Mouse (Mus musculus): ENCODE data around the gene Tmem121. TPM values are rescaled to one million over a fixed set of nuclear protein-coding genes. Genes with fewer than 3 reads are reported as not detected.
A peak's percentile ranks its signal among the peaks of the same experiment; 100 is the strongest.
"Not testable (repeated sequence)": the region's sequence is repeated elsewhere in the genome, so short reads cannot be mapped to it uniquely, and the experiment has no call there.

The Tmem121 gene
- polyA plus RNA-seq, 1 experiment: 8.3 TPM

DNA sequence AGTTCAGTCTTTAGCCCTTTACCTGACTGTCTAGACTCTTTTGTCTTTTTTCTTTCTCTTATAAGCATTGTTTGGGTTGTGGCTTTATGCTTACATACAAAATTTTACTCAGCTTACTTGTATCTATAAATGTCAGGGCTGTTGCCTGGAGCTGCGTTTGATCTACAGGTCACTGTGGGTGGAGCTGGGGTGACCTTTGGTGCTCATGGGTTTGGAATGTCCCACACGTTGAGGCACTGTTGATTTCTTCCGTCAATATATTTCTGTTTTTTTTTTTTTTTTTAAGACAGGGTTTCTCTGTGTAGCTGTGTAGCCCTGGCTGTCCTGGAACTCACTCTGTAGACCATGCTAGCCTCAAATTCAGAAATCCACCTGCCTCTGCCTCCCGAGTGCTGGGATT is 4.7 kb upstream of the Tmem121 start:
- H3K4me1 ChIP-seq (ENCODE audit: control insufficient read depth, insufficient read depth, low read length): no peaks in the 10 kb centered on the region
- TF ChIP-seq CTCF (IDR thresholded peaks at IDR 0.05; ENCODE audit: borderline replicate concordance, insufficient read depth, low read length) (no peak), POLR2A (IDR thresholded peaks at IDR 0.05; ENCODE audit: low read depth, low read length) (no peak)
- no peak overlapping the region for H3K4me3 ChIP-seq (ENCODE audit: insufficient read depth, low read length)
- H3K27ac ChIP-seq (ENCODE audit: insufficient read depth, low read length): no peak overlapping the region

DNA sequence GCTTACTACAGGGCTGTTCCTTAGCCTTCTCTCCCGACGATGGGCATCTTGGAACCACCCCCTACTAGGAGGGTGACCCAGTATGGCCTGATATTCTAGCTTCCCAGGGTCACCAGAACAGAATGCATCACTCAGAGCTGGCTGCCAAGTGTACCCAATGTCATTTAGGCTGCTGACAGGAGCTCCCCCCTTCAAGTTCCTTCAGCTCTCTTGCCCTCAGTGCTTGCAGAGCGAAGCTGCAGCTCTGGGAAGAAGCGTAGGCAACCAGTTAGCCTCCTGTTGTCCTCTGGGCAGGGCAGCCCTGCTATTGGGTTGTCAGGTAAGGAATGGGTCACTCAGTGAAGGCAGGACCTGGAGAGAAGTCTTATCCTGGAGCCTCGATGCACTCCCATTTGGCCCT is 785 bp upstream of the Tmem121 start:
- TF ChIP-seq CTCF (IDR thresholded peaks at IDR 0.05; ENCODE audit: borderline replicate concordance, insufficient read depth, low read length) (no peak), POLR2A (IDR thresholded peaks at IDR 0.05; ENCODE audit: low read depth, low read length) (no peak)
- H3K4me3 ChIP-seq (ENCODE audit: insufficient read depth, low read length): no peak overlapping the region
- H3K4me1 ChIP-seq (ENCODE audit: control insufficient read depth, insufficient read depth, low read length): no peaks in the 10 kb centered on the region; the same call in 1 of the 2 replicates
- H3K27ac ChIP-seq (ENCODE audit: insufficient read depth, low read length): no peak overlapping the region

DNA sequence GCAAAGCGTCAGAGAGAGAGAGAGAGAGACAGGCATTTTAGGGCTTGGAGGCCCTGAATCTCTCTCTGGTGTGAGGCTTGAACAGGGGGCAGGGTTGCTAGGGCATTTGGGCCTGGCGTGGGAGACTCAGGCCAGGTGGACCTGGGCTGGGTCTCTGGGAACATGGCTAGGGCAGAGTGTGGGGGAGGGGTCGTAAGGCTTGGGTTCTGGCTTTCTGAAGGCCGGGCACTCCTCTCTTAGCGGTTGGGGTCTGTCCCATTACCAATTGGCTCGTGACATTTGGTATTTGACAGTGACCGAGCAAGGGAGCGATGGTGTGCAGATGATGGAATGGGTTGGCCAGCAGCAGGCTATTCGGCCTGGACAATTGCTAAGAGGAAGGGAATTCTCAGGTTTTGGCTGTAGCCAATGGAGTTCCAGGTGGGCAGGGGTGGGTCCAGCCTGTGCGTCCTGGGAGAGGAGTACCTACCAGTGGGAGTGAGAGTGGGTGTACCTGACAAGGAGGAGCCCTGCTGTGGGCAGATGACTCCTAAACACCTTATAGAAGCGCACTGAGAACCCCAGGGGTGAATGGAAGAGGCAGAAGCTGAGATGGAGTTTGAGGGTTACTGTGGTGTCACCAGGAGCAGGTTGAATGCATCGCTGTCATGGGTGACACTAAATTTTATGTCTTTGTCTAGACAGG is 738 bp downstream of the Tmem121 start:
- TF ChIP-seq CTCF (IDR thresholded peaks at IDR 0.05; ENCODE audit: borderline replicate concordance, insufficient read depth, low read length) (no peak), POLR2A (IDR thresholded peaks at IDR 0.05; ENCODE audit: low read depth, low read length) (no peak)

DNA sequence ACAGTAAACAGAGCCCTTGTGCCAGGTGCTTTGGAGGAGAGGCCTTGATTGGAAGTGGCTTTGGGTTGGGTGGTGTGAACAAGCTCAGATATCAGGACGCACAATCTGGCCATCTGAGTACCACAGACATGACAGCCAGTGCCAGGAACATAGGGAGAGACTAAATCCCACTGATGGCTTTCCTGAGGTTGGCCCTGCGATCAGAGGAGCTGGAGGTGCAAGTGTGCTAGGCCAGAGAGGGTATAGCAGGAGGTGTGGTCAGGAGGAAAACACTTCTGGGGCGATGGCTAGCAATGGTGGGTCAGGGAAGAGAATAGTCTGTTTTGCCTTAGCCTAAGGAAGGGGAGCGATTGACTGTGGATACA is 1.3 kb downstream of the Tmem121 start:
- H3K4me3 ChIP-seq (ENCODE audit: insufficient read depth, low read length): peak overlapping the region; percentile 21; the same call in 1 of the 2 replicates
- TF ChIP-seq POLR2A (IDR thresholded peaks at IDR 0.05; ENCODE audit: low read depth, low read length) (no peak), CTCF (IDR thresholded peaks at IDR 0.05; ENCODE audit: borderline replicate concordance, insufficient read depth, low read length) (no peak)
- H3K27ac ChIP-seq (ENCODE audit: insufficient read depth, low read length): no peak overlapping the region
- H3K4me1 ChIP-seq (ENCODE audit: control insufficient read depth, insufficient read depth, low read length): no peaks in the 10 kb centered on the region; the same call in 1 of the 2 replicates

More for the DNA sequence above, 738 bp downstream of the Tmem121 start:
- no peaks in the 10 kb centered on the region; the same call in 1 of the 2 replicates for H3K4me1 ChIP-seq (ENCODE audit: control insufficient read depth, insufficient read depth, low read length)
- no peak overlapping the region for H3K27ac ChIP-seq (ENCODE audit: insufficient read depth, low read length)
- peak overlapping the region; percentile 64 for H3K4me3 ChIP-seq (ENCODE audit: insufficient read depth, low read length)

DNA sequence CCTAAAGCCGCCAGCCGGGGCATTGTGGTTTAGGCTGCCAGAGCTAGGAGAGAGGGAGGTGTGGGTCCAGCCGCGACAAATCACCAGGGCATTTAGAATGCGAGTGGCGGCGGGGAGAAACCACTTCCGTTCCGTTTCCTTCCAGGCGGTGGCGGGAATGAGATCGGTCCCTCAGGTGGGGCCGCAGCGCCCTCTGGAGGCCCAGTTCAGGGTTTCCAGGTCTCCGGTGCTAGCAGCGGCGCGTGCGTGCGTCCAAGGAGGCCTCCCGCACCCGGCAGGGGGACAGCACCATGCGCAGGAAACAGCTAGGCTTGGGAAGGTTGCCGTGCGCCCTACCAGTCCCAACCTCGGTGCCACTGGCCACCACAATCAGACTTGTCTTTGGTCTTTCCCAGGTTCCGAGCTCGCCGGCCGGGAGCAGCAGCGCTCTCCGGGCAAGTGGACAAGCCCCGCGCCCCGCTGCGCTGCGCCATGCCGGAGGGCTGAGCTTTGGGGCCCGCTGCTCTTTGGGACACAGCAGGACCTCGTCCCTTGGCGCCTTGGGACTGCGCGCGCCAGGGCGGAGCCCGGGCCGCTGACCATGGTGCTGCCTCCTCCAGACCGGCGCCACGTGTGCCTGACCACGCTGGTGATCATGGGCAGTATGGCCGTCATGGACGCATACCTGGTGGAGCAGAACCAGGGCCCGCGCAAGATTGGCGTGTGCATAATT is 2.0 kb downstream of the Tmem121 start:
- Histone ChIP-seq H3K4me3 (ENCODE audit: insufficient read depth, low read length) (peak overlapping the region; percentile 21), H3K4me1 (ENCODE audit: control insufficient read depth, insufficient read depth, low read length) (no peaks in the 10 kb centered on the region; the same call in 1 of the 2 replicates), H3K27ac (ENCODE audit: insufficient read depth, low read length) (no peak overlapping the region)
- TF ChIP-seq POLR2A (IDR thresholded peaks at IDR 0.05; ENCODE audit: low read depth, low read length) (no peak), CTCF (IDR thresholded peaks at IDR 0.05; ENCODE audit: borderline replicate concordance, insufficient read depth, low read length) (peak; percentile 48)

DNA sequence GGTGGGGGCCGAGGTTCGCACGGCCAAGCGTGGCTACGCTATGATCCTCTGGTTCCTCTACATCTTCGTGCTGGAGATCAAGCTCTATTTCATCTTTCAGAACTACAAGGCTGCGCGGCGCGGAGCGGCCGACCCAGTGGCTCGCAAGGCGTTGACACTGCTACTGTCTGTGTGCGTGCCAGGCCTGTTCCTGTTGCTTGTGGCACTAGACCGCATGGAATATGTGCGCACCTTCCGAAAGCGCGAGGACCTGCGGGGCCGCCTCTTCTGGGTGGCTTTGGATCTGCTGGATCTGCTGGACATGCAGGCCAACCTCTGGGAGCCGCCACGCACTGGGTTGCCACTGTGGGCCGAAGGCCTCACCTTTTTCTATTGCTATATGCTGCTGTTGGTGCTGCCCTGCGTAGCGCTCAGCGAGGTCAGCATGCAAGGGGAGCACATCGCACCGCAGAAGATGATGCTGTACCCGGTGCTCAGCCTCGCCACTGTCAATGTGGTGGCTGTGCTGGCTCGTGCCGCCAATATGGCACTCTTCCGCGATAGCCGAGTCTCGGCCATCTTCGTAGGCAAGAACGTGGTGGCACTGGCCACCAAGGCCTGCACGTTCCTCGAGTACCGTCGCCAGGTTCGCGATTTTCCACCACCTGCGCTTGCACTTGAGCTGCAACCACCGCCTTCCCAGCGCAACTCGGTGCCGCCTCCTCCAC is 2.8 kb downstream of the Tmem121 start:
- no peak overlapping the region for H3K27ac ChIP-seq (ENCODE audit: insufficient read depth, low read length)
- no peak for TF ChIP-seq POLR2A (IDR thresholded peaks at IDR 0.05; ENCODE audit: low read depth, low read length)
- no peak for TF ChIP-seq CTCF (IDR thresholded peaks at IDR 0.05; ENCODE audit: borderline replicate concordance, insufficient read depth, low read length)
- no peak overlapping the region for H3K4me3 ChIP-seq (ENCODE audit: insufficient read depth, low read length)
- H3K4me1 ChIP-seq (ENCODE audit: control insufficient read depth, insufficient read depth, low read length): no peaks in the 10 kb centered on the region; the same call in 1 of the 2 replicates

DNA sequence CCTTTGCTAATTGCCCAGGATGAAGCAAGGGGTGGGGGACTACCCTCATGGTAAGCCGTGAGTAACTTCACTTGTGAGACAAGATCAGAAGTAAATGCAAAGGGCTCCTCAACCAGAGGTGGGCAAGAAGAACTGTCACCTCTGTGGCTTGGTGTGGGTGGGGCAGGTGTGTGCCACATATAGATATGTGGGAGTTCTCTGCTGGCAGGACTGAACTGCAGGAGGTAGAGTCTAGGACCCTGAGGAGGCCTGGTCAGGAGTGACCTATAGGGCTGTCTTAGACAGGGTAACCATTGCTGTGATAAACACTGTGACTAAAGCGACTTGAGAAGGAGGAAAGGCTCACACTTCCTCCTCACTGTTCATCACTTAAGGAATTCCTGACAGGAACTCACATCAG is 7.7 kb downstream of the Tmem121 start:
- Histone ChIP-seq H3K4me3 (ENCODE audit: insufficient read depth, low read length) (no peak overlapping the region), H3K27ac (ENCODE audit: insufficient read depth, low read length) (no peak overlapping the region)
- no peak for TF ChIP-seq POLR2A (IDR thresholded peaks at IDR 0.05; ENCODE audit: low read depth, low read length)
- no peak for TF ChIP-seq CTCF (IDR thresholded peaks at IDR 0.05; ENCODE audit: borderline replicate concordance, insufficient read depth, low read length)

DNA sequence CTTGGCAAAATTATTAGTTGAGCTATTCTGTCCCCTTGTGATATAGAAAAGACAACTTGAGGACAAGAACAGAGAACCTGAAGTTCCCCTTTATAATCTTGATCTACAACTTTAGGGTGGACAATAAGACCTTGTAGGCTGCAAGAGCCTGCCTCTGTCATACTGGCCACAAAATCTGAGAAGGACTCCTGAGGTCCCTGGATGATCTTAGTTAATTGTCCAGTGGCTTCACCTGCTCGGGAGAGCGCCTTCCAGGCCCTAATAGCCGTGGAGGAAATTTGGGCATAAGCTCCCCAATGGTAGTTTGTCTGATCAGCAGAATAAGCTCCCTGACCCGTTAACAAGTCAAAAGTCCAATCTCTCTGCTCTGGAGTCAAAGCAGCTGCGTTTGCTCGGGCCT is 13.4 kb downstream of the Tmem121 start:
- not testable (repeated sequence) for H3K4me3 ChIP-seq (ENCODE audit: insufficient read depth, low read length); H3K27ac ChIP-seq (ENCODE audit: insufficient read depth, low read length); H3K4me1 ChIP-seq (ENCODE audit: control insufficient read depth, insufficient read depth, low read length)

More for the DNA sequence above, 7.7 kb downstream of the Tmem121 start:
- no peaks in the 10 kb centered on the region for H3K4me1 ChIP-seq (ENCODE audit: control insufficient read depth, insufficient read depth, low read length)

DNA sequence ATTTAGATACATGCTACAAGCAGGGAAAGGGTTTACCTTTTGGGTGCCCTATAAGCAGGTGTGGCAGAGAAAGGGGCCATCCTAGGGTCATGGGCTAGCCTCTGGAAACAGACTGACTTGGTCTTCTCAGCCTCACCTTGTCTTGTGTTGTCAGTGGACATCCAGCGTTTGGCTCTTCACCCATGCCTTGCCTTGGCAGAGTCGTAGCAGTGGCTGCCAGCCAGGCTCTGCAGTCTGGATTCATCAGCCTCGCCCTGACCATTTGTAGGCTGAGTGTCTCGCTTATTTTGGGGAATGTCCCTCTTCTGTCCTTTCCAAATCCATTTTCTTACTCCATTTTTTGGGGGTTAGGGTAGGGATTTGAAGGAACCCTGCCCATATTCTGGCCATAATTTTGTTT is 15.6 kb downstream of the Tmem121 start:
- Histone ChIP-seq H3K27ac (ENCODE audit: insufficient read depth, low read length) (no peak overlapping the region), H3K4me3 (ENCODE audit: insufficient read depth, low read length) (no peak overlapping the region), H3K4me1 (ENCODE audit: control insufficient read depth, insufficient read depth, low read length) (no peaks in the 10 kb centered on the region)
- TF ChIP-seq POLR2A (IDR thresholded peaks at IDR 0.05; ENCODE audit: low read depth, low read length) (no peak), CTCF (IDR thresholded peaks at IDR 0.05; ENCODE audit: borderline replicate concordance, insufficient read depth, low read length) (no peak)

DNA sequence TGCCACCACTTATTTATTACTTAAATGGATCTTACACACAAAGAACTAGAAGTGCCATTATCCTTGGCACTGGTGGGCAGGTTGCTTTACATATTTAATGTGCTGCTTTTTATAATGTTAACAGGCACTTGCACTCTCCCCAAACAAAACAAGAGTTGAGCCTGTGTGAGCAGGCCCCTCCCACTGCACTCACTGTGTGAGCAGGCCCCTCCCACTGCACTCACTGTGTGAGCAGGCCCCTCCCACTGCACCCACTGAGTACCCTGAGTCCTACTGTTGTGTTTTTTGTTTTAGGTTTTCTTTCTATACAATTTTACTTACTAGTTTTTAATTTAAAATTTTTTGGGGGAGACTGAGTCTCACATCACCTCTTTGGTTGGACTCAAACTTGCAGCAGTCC is 16.3 kb downstream of the Tmem121 start:
- Histone ChIP-seq H3K4me3 (ENCODE audit: insufficient read depth, low read length) (no peak overlapping the region), H3K4me1 (ENCODE audit: control insufficient read depth, insufficient read depth, low read length) (no peaks in the 10 kb centered on the region), H3K27ac (ENCODE audit: insufficient read depth, low read length) (no peak overlapping the region)
- no peak for TF ChIP-seq POLR2A (IDR thresholded peaks at IDR 0.05; ENCODE audit: low read depth, low read length)
- TF ChIP-seq CTCF (IDR thresholded peaks at IDR 0.05; ENCODE audit: borderline replicate concordance, insufficient read depth, low read length): no peak

All from embryonic fibroblast, embryonic 13.5 days (primary cell).